In genomic region chr1:98714307-98714706, GRCm38 (mm10) we compare ENCODE assay signal across 22 mouse cellular contexts.
DNase-seq lines count a peak whose midpoint lies in the region; ATAC-seq lines count a peak whose summit lies in the region.
"Had no signal": no experiment of that assay in that cellular context is flagged by ENCODE, and none has a peak within 500 bp of the region (broad histone marks: within the 10 kb centered on the region; RNA-seq: fewer than 3 reads in every experiment).

No protein-coding gene starts in this region.

- DNase-seq in embryonic facial prominence, embryonic 10.5 days (ENCODE audit: low spot score): no peak
- no peak for DNase-seq in midbrain, embryonic 14.5 days
- DNase-seq in midbrain, embryonic 11.5 days (ENCODE audit: low spot score, missing footprints): no peak
- DNase-seq: adrenal gland, adult 8-10 months; adrenal gland, postnatal 14 days; adrenal gland, postnatal 36 days; B cell, adult 2 months; cerebellum, adult 11-12 months; cerebellum, adult 2 months; cerebellum, adult 9-10 months; cerebellum, postnatal 10 days; cerebellum, postnatal 25 days had no signal

- WGBS in embryonic facial prominence, embryonic 13.5 days: 88% methylated on average over 1 of the region's 1 CpGs
- WGBS in embryonic facial prominence, embryonic 10.5 days: 86% methylated on average over 1 of the region's 1 CpGs
- WGBS in forebrain, embryonic 12.5 days: 93% methylated on average over 1 of the region's 1 CpGs
- 95% methylated on average over 1 of the region's 1 CpGs for WGBS in forebrain, embryonic 13.5 days
- 94% methylated on average over 1 of the region's 1 CpGs for WGBS in midbrain, embryonic 14.5 days
- WGBS in midbrain, embryonic 11.5 days: 97% methylated on average over 1 of the region's 1 CpGs

- no peak overlapping the region for H3K27ac ChIP-seq in embryonic facial prominence, embryonic 13.5 days
- no peak overlapping the region for H3K27ac ChIP-seq in embryonic facial prominence, embryonic 10.5 days (replicated peaks)
- H3K27ac ChIP-seq in forebrain, embryonic 12.5 days: no peak overlapping the region
- no peak overlapping the region for H3K27ac ChIP-seq in forebrain, embryonic 13.5 days
- no peak overlapping the region for H3K27ac ChIP-seq in midbrain, embryonic 14.5 days (replicated peaks; ENCODE audit: low read depth, low read length)
- H3K27ac ChIP-seq in midbrain, embryonic 11.5 days (ENCODE audit: low read depth, low read length): no peak overlapping the region

- no peaks in the 10 kb centered on the region for H3K36me3 ChIP-seq in embryonic facial prominence, embryonic 13.5 days
- no peaks in the 10 kb centered on the region for H3K36me3 ChIP-seq in embryonic facial prominence, embryonic 10.5 days (replicated peaks)
- H3K36me3 ChIP-seq in forebrain, embryonic 12.5 days (replicated peaks): no peaks in the 10 kb centered on the region
- H3K36me3 ChIP-seq in forebrain, embryonic 13.5 days (ENCODE audit: poor library complexity, severe bottlenecking): no peaks in the 10 kb centered on the region
- no peaks in the 10 kb centered on the region for H3K36me3 ChIP-seq in midbrain, embryonic 14.5 days (ENCODE audit: control insufficient read depth, insufficient read depth, low read length)
- H3K36me3 ChIP-seq in midbrain, embryonic 11.5 days (ENCODE audit: control insufficient read depth, insufficient read depth, low read length): no peaks in the 10 kb centered on the region
- H3K36me3 ChIP-seq: G1E had no signal

- H3K4me3 ChIP-seq in embryonic facial prominence, embryonic 13.5 days: no peak overlapping the region
- H3K4me3 ChIP-seq in embryonic facial prominence, embryonic 10.5 days: no peak overlapping the region
- no peak overlapping the region for H3K4me3 ChIP-seq in forebrain, embryonic 12.5 days (replicated peaks)
- H3K4me3 ChIP-seq in forebrain, embryonic 13.5 days: no peak overlapping the region
- no peak overlapping the region for H3K4me3 ChIP-seq in midbrain, embryonic 14.5 days (replicated peaks; ENCODE audit: low read depth, low read length)
- H3K4me3 ChIP-seq in midbrain, embryonic 11.5 days (ENCODE audit: low read depth, low read length): no peak overlapping the region

- no peak overlapping the region for H3K4me2 ChIP-seq in embryonic facial prominence, embryonic 13.5 days
- no peak overlapping the region for H3K4me2 ChIP-seq in forebrain, embryonic 12.5 days
- no peak overlapping the region for H3K4me2 ChIP-seq in forebrain, embryonic 13.5 days
- H3K4me2 ChIP-seq in midbrain, embryonic 14.5 days (ENCODE audit: low read length): no peak overlapping the region
- no peak overlapping the region for H3K4me2 ChIP-seq in midbrain, embryonic 11.5 days

- H3K4me1 ChIP-seq in embryonic facial prominence, embryonic 13.5 days: no peaks in the 10 kb centered on the region
- H3K4me1 ChIP-seq in embryonic facial prominence, embryonic 10.5 days: no peaks in the 10 kb centered on the region
- H3K4me1 ChIP-seq in forebrain, embryonic 12.5 days: no peaks in the 10 kb centered on the region
- no peaks in the 10 kb centered on the region for H3K4me1 ChIP-seq in forebrain, embryonic 13.5 days
- no peaks in the 10 kb centered on the region for H3K4me1 ChIP-seq in midbrain, embryonic 14.5 days (ENCODE audit: control insufficient read depth, insufficient read depth, low read length)
- no peaks in the 10 kb centered on the region for H3K4me1 ChIP-seq in midbrain, embryonic 11.5 days (ENCODE audit: control insufficient read depth, insufficient read depth, low read length)

- H3K27me3 ChIP-seq in embryonic facial prominence, embryonic 13.5 days: no peaks in the 10 kb centered on the region
- no peaks in the 10 kb centered on the region for H3K27me3 ChIP-seq in embryonic facial prominence, embryonic 10.5 days (replicated peaks; ENCODE audit: low read depth, poor library complexity, severe bottlenecking)
- H3K27me3 ChIP-seq in forebrain, embryonic 12.5 days: no peaks in the 10 kb centered on the region
- H3K27me3 ChIP-seq in forebrain, embryonic 13.5 days: no peaks in the 10 kb centered on the region
- no peaks in the 10 kb centered on the region for H3K27me3 ChIP-seq in midbrain, embryonic 14.5 days (ENCODE audit: control insufficient read depth, insufficient read depth, low read length)
- H3K27me3 ChIP-seq in midbrain, embryonic 11.5 days (ENCODE audit: control insufficient read depth, insufficient read depth, low read length): no peaks in the 10 kb centered on the region
- H3K27me3 ChIP-seq: CH12.LX, Patski had no signal

- no peaks in the 10 kb centered on the region for H3K9me3 ChIP-seq in embryonic facial prominence, embryonic 13.5 days
- H3K9me3 ChIP-seq in embryonic facial prominence, embryonic 10.5 days: no peaks in the 10 kb centered on the region
- no peaks in the 10 kb centered on the region for H3K9me3 ChIP-seq in forebrain, embryonic 12.5 days
- H3K9me3 ChIP-seq in forebrain, embryonic 13.5 days (replicated peaks): no peaks in the 10 kb centered on the region
- H3K9me3 ChIP-seq in midbrain, embryonic 14.5 days (ENCODE audit: control insufficient read depth, low read length): no peaks in the 10 kb centered on the region
- H3K9me3 ChIP-seq in midbrain, embryonic 11.5 days (ENCODE audit: control insufficient read depth, low read length): no peaks in the 10 kb centered on the region

- no peak overlapping the region for H3K9ac ChIP-seq in embryonic facial prominence, embryonic 13.5 days
- no peak overlapping the region for H3K9ac ChIP-seq in forebrain, embryonic 12.5 days
- H3K9ac ChIP-seq in forebrain, embryonic 13.5 days: no peak overlapping the region
- no peak overlapping the region for H3K9ac ChIP-seq in midbrain, embryonic 14.5 days (replicated peaks; ENCODE audit: low read length)
- H3K9ac ChIP-seq in midbrain, embryonic 11.5 days (ENCODE audit: low read length): no peak overlapping the region

- ATAC-seq in embryonic facial prominence, embryonic 13.5 days (ENCODE audit: insufficient number of reproducible peaks, insufficient read depth, low FRiP score, low TSS enrichment, low read depth): 0 out of 2 replicates have a peak, but pooled peaks have one; percentile 64
- 0 out of 2 replicates have a peak, but pooled peaks have one; percentile 20 for ATAC-seq in forebrain, embryonic 12.5 days (ENCODE audit: low FRiP score)
- no peak for ATAC-seq in forebrain, embryonic 13.5 days
- 0 out of 2 replicates have a peak, but pooled peaks have one; percentile 1 for ATAC-seq in midbrain, embryonic 14.5 days (ENCODE audit: low FRiP score, low TSS enrichment)
- ATAC-seq in midbrain, embryonic 11.5 days (ENCODE audit: low FRiP score): no peak
- ATAC-seq: activated CD4-positive, CD25-positive, alpha-beta regulatory T cell, adult 4 months; CD4-positive, CD25-positive, alpha-beta regulatory T cell, adult 4 months; forebrain, embryonic 14.5 days; forebrain, embryonic 16.5 days; Patski had no signal

Comparison
In these comparisons a context has a peak if more than half of its experiments do, and no peak if none do; other contexts are left out.
1. ATAC-seq: peak in embryonic facial prominence, embryonic 13.5 days (single experiment), forebrain, embryonic 12.5 days (single experiment) and midbrain, embryonic 14.5 days (single experiment); none in forebrain, embryonic 13.5 days (single experiment) and midbrain, embryonic 11.5 days (single experiment).